Mouse (Mus musculus) CD4-positive naive resting alpha-beta T cell, adult 76 days (primary cell): ENCODE results near the gene Bpifc. TPM values are rescaled to one million over a fixed set of nuclear protein-coding genes. Genes with fewer than 3 reads are reported as not detected.

Experiments
- total RNA-seq: library from RNA; stranded (reverse); gene quantifications from one replicate; pipeline ENCODE4 v1.2.4, GENCODE M21; 2023

The Bpifc gene
- total RNA-seq = not detected

DNA sequence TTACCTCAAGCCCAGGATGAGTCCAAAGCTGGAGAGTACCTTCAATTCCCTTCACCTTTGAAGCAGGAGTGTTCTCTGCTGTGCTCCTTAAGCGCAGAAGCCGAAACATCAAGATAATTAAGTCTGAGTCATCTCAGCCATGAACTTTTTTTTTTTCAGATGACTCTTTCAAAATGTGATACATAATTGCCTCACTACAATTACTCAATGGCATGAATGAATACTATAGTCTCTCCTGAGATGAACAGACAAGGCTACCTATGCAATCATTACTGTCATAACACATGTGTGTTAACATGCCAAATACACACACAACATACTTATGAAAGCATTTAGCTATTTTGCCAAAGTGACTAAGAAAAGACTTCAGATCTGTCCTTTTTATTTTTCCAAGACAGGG is at the start of gene Bpifc:
TSS of gene Bpifc (minus strand) at position 115 of the 400 bp plus-strand sequence.

DNA sequence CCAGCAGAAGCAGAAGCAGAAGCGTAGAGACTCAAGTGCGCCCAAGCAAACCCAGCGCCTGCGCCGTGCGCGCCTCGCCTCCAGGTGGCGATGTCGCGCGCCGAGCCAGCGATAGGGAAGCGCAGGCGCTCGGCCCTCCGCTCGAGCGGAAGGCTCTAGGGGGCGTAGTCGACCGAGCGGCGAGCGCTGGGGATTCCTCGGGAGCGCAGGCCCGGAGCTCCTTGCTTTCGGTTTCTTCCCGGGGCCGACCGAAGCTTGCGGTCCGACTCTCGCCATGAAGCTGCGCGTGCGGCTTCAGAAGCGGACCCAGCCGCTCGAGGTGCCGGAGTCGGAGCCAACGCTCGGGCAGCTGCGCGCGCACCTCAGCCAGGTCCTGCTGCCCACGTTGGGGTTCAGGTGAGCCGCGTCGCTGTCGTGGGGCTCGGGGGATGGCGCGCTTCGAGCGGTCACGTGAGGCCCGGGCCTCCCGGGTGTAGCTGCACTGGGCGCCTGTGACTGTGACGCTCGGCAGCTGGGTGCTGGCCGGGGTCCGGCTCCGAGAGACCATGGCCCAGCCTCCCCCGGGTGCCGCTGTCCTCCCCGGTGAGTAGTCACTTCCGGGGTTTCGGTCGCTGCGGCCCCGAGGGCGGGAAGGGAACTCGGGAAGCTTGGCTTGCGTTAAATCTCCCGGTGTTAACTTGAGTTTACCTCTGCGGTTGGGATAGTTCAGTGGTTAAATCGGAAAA is 10.2 kb upstream of the Bpifc start, which contains the start of gene Fbxo7:
TSS of gene Fbxo7 (plus strand) at position 224 of the 725 bp plus-strand sequence.

DNA sequence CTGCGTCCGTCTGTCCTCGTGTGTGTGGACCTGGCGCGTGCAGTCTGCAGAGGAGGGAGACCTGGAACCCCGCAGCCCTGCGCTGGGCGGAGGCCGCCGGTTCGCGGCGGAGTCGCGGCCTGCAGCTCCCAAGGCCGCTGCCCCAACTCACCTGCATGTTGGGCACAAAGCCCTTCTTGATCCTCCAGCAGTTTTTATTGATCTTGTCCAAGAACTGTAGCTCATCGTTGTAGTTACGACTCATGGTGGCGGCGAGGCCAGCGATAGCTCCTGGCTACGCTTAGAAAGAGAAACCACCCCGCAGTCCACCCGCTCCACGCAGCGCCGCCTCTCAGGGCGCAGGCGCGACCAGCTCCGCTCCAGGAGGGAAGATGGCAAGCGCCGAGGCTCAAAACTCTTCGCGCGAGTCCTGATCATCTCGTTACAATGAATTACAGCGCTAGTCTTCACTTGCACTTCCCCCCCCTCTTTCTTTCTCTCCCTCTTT is 54.2 kb downstream of the Bpifc start, which contains the start of gene Rtcb:
TSS of gene Rtcb (minus strand) at position 360 of the 487 bp plus-strand sequence.

DNA sequence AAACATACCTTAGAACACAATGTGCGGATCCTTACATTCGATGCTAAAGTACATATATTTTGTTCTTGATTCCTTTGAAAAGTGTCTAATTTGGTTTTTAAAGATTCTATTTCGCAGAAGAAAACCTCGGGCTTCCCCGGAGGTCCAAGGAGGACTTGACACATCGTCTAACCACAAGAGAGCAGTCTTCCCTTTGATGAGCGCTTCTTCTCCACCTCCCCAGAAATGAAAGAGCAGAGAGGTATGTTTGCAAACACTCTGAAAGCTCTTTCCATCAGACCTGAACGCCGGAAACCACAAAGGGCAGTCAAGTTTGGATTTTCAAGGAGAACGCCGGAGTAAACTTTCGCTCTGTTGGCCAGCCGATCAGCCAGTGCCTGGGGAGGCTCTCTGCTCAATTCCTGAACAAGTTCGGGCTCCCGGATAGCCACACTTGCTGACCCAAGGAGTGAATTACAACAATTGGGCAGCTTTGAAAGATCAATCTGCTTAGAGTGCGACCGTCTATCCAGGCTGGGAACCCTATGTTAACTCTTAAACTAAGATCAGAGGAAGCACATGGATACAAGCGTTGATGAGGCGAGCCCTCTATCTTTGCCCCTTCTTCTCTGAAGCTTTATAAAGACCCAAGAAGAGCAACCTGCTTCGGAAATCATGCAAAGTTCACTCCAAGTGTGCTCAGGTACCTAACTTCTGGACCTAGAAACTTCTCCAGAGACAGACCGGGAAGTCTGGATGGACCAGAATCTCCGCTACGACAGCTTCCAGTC is 83.8 kb downstream of the Bpifc start, which contains the start of gene Ascl4:
TSS of gene Ascl4 (plus strand) at position 6 of the 770 bp plus-strand sequence.

DNA sequence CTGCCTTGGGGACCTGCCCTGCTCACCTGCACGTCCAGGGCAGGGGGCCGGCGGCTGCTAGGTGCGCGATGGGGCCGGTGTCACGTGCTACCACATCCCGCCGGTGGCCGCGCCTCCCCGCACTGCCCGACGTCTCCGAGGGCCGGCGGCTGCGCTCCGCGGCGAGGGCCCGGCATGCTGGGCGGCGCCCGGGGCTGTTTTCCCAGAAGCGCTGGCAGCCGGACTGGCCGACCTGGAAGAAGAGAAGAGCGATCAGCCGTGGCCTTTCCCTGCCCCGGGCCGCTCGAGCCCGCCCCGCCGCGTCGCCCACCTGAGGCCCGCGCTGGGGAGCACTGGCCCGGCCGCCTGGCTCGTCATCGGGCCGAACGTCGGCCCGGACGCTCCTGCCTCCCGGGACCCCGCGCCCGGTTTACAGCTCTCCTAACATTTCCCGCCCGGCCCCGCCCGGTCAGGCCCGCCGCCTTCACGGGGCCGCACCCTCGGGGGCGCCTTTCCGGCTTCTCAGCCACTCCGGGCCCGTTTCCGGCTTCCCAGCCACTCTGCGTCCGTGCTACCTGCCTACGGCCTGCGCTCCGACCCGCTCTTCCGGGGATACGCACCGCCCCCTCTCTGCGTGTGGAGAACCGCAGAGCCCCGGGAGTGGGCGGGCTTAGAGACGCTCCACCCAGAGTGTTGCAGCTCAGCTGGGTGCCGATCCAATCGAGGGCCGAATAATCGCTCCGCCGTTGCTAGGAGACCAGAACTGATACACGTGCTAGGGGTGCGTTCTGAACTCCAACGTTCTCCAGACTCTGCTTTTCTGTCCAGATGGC is 95.0 kb downstream of the Bpifc start, which contains the start of gene Prdm4:
TSS of gene Prdm4 (minus strand) at position 645 of the 812 bp plus-strand sequence.

Other genes with a start within 250 kb of the Bpifc start
- 27.8 TPM for gene Pwp1, start 182.4 kb downstream of the Bpifc start, total RNA-seq
- 58.0 TPM for gene Prdm4, start 94.8 kb downstream of the Bpifc start, total RNA-seq
- gene Ascl4, start 84.2 kb downstream of the Bpifc start, total RNA-seq = 1.2 TPM
- 87.1 TPM for gene Rtcb, start 54.1 kb downstream of the Bpifc start, total RNA-seq
- 64.3 TPM for gene Fbxo7, start 10.1 kb upstream of the Bpifc start, total RNA-seq